Mouse (Mus musculus) CD8-positive naive resting alpha-beta T cell, adult 2 months (primary cell): ENCODE measurements around the gene Lrguk.

Experiments
- DNase-seq, 2 experiments: peaks; one replicate each; pipeline ENCODE4 v3.0.0; 2022; ENCODE audit warnings: low read depth in 2 of 2, low spot score in 2 of 2

Gene Lrguk

GRCm38 (mm10) chr6:34028933-34029745 lies at the start of gene Lrguk:
TSS of gene Lrguk (plus strand) at chr6:34029448.
- DNase-seq = peak; percentile 77 to 82

- no peak for DNase-seq
Observed at GRCm38 (mm10) chr6:33982709-33983108, 46.5 kb upstream of the Lrguk start.

GRCm38 (mm10) chr6:33987132-33987531 lies 42.1 kb upstream of the Lrguk start:
- DNase-seq = no peak

- DNase-seq = no peak
Observed at GRCm38 (mm10) chr6:33992213-33993034, 36.8 kb upstream of the Lrguk start.

GRCm38 (mm10) chr6:33993842-33994241 lies 35.4 kb upstream of the Lrguk start:
- no peak for DNase-seq

- no peak for DNase-seq
Observed at GRCm38 (mm10) chr6:33998590-33998989, 30.7 kb upstream of the Lrguk start.

- DNase-seq = no peak
Observed at GRCm38 (mm10) chr6:33999530-33999929, 29.7 kb upstream of the Lrguk start.

- no peak for DNase-seq
Observed at GRCm38 (mm10) chr6:34000644-34001043, 28.6 kb upstream of the Lrguk start.

- no peak for DNase-seq
Observed at GRCm38 (mm10) chr6:34003033-34003432, 26.2 kb upstream of the Lrguk start.

GRCm38 (mm10) chr6:34013469-34013868 lies 15.8 kb upstream of the Lrguk start:
- DNase-seq = no peak

- DNase-seq = no peak
Observed at GRCm38 (mm10) chr6:34029746-34030027, 439 bp downstream of the Lrguk start.

- DNase-seq = no peak
Observed at GRCm38 (mm10) chr6:34034096-34034495, 4.8 kb downstream of the Lrguk start.

GRCm38 (mm10) chr6:34034577-34035461 lies 5.6 kb downstream of the Lrguk start:
- no peak for DNase-seq

- peak; percentile 64 to 72 for DNase-seq
Observed at GRCm38 (mm10) chr6:34040624-34041235, 11.5 kb downstream of the Lrguk start.

GRCm38 (mm10) chr6:34041589-34042280 lies 12.5 kb downstream of the Lrguk start:
- no peak for DNase-seq

GRCm38 (mm10) chr6:34044228-34044811 lies 15.1 kb downstream of the Lrguk start:
- DNase-seq = no peak

- no peak for DNase-seq
Observed at GRCm38 (mm10) chr6:34044846-34045540, 15.7 kb downstream of the Lrguk start.

GRCm38 (mm10) chr6:34046551-34047186 lies 17.4 kb downstream of the Lrguk start:
- DNase-seq = no peak

- DNase-seq = no peak
Observed at GRCm38 (mm10) chr6:34049433-34049832, 20.2 kb downstream of the Lrguk start.
